22 mouse cellular contexts compared by ENCODE assay signal in the genomic region with DNA sequence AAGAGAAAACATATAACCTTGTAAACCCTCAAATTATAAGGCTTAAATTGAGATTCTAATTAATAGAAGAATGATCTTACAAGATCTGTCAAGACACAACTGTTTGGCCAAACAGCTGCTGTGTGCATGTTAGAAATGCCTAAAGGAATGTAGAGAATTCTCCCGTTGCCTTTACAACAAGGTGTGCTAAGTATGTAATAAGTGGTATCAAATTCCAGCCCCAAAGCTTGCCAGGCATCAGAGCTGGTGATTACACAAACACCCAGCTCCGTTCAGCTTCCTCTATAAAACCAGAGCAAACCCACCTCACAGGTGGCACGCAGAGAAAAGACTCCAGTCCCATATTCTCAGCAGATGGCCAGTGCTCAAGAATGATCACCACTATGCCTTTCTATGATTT. TPM values are rescaled to one million over a fixed set of nuclear protein-coding genes. Genes with fewer than 3 reads are reported as not detected.
"Had no signal": no experiment of that assay in that cellular context is flagged by ENCODE, and none has a peak within 500 bp of the region (broad histone marks: within the 10 kb centered on the region; RNA-seq: fewer than 3 reads in every experiment).

No protein-coding gene starts in this region.

- H3K27me3 ChIP-seq: kidney, embryonic 15.5 days; midbrain, embryonic 12.5 days; midbrain, embryonic 15.5 days; neural tube, embryonic 13.5 days had no signal

- H3K4me2 ChIP-seq: kidney, embryonic 15.5 days; liver, embryonic 11.5 days; midbrain, embryonic 12.5 days; midbrain, embryonic 15.5 days; neural tube, embryonic 13.5 days had no signal

- H3K4me3 ChIP-seq: kidney, embryonic 15.5 days; midbrain, embryonic 12.5 days; midbrain, embryonic 15.5 days; neural tube, embryonic 13.5 days had no signal

- H3K9me3 ChIP-seq: kidney, embryonic 15.5 days; midbrain, embryonic 12.5 days had no signal

- H3K36me3 ChIP-seq: kidney, embryonic 15.5 days; midbrain, embryonic 12.5 days; midbrain, embryonic 15.5 days; neural tube, embryonic 13.5 days had no signal

- H3K9ac ChIP-seq: kidney, embryonic 15.5 days; liver, embryonic 14.5 days; liver, postnatal 0 days; midbrain, embryonic 12.5 days; midbrain, embryonic 15.5 days; neural tube, embryonic 13.5 days had no signal

- ATAC-seq: liver, postnatal 0 days; midbrain, embryonic 15.5 days had no signal

- DNase-seq: kidney, adult 11 months; kidney, adult 8-10 months; kidney, postnatal 10 days; kidney, postnatal 36 days; left cerebral cortex, postnatal 4 days; liver, postnatal 0 days; retina, postnatal 1 day; thymus, adult 18-20 months; thymus, postnatal 36 days had no signal

- H3K27ac ChIP-seq: kidney, embryonic 15.5 days; liver, embryonic 14.5 days; macrophage; midbrain, embryonic 12.5 days; midbrain, embryonic 15.5 days; neural tube, embryonic 13.5 days had no signal

- H3K4me1 ChIP-seq: midbrain, embryonic 15.5 days had no signal

RNA-seq across cellular contexts. Expression of a gene that starts 27.8 kb away (rescaled TPM):
- polyA plus RNA-seq: intestine, embryonic 14.5 days; macrophage; midbrain, embryonic 15.5 days; neural tube, embryonic 13.5 days; small intestine, adult 2 months; stomach, embryonic 16.5 days had no signal

RNA-seq across cellular contexts. Expression of a gene that starts 33.9 kb away (rescaled TPM):
- polyA plus RNA-seq: limb, embryonic 14.5 days; macrophage; midbrain, embryonic 12.5 days; midbrain, embryonic 15.5 days; neural tube, embryonic 13.5 days; spleen, adult 2 months; testis, adult 2 months had no signal

RNA-seq across cellular contexts. Expression of a gene that starts 39.5 kb away (rescaled TPM):
- polyA plus RNA-seq: intestine, embryonic 14.5 days; macrophage; midbrain, embryonic 12.5 days; midbrain, embryonic 15.5 days; neural tube, embryonic 13.5 days; stomach, embryonic 16.5 days had no signal

RNA-seq across cellular contexts. Expression of a gene that starts 45.6 kb away (rescaled TPM):
- polyA plus RNA-seq: macrophage; midbrain, embryonic 12.5 days; midbrain, embryonic 15.5 days; neural tube, embryonic 13.5 days had no signal

RNA-seq across cellular contexts. Expression of a gene that starts 55.4 kb away (rescaled TPM):
- polyA plus RNA-seq: macrophage; midbrain, embryonic 15.5 days had no signal
